Mouse (Mus musculus) right cerebral cortex, adult 2 months (tissue): ENCODE data around the gene Sema4g.

Experiments
- DNase-seq, 2 experiments: peaks; one replicate each; pipeline ENCODE4 v3.0.0; 2021 to 2022; ENCODE audit warnings: low spot score in 2 of 2

Sema4g gene

GRCm38 (mm10) chr19:45048644-45049365 lies 59.9 kb downstream of the Sema4g start:
- DNase-seq = no peak

- no peak for DNase-seq
These were observed 60.6 kb downstream of the Sema4g start for GRCm38 (mm10) chr19:45049523-45049922.
